Mouse (Mus musculus) macrophage (primary cell): ENCODE results near the gene Usp17lb. TPM values are rescaled to one million over a fixed set of nuclear protein-coding genes. Genes with fewer than 3 reads are reported as not detected.
"Not testable (repeated sequence)": the region's sequence is repeated elsewhere in the genome, so short reads cannot be mapped to it uniquely, and the experiment has no call there.

Experiments used
- H3K27ac ChIP-seq: fragments of 350-480 bp; formaldehyde crosslinking; 2 replicates; pipeline ENCODE4 v1.9.0; 2021
- H3K36me3 ChIP-seq: fragments of 350-480 bp; formaldehyde crosslinking; 2 replicates; pipeline ENCODE4 v1.9.0; 2021; ENCODE audit errors: inconsistent target
- H3K4me3 ChIP-seq: fragments of 350-480 bp; formaldehyde crosslinking; 2 replicates; pipeline ENCODE4 v1.9.0; 2021; ENCODE audit errors: inconsistent target
- H3K79me2 ChIP-seq: fragments of 350-480 bp; formaldehyde crosslinking; 2 replicates; pipeline ENCODE4 v1.9.0; 2021; ENCODE audit errors: inconsistent target
- WGBS: methylation state at CpG from one replicate; pipeline ENCODE4 v1.1.7; 2026; ENCODE audit warnings: inconsistent platforms; ENCODE audit not compliant: missing documents; 5-methylcytosine and 5-hydroxymethylcytosine counted together
- polyA plus RNA-seq: library from polyadenylated mRNA; stranded (reverse); fragments of 250-400 nt; gene quantifications from 3 replicates; pipeline ENCODE4 v1.2.4, GENCODE M21; 2018; ENCODE audit warnings: inconsistent platforms
- total RNA-seq, 78 experiments: library from RNA; depleted of rRNA; stranded (reverse); fragments of 250-400 nt; gene quantifications; 1 replicate in 9 of 78; 2 replicates in 24 of 78; 3 replicates in 43 of 78; 4 replicates in 2 of 78; pipeline ENCODE4 v1.2.4; 2018; ENCODE audit warnings: inconsistent platforms in 56 of 78

The Usp17lb gene
- not detected for total RNA-seq (2018; cell fraction: chromatin; rRNA removed)
- not detected for total RNA-seq (2018; cell fraction: cytosol; rRNA removed)
- not detected for total RNA-seq (2018; cell fraction: nucleus; rRNA removed)
- polyA plus RNA-seq, result not detected in 3 replicates

GRCm38 (mm10) chr7:104842503-104842902, at the start of gene Usp17lb:
Gene Usp17lb, minus strand, starts transcription at chr7:104842603.
- H3K27ac ChIP-seq, result no peak within 1 kb of the TSS
- 78% methylated on average over 1 of the region's 1 CpGs for WGBS
- no peaks in the 10 kb centered on the region for H3K79me2 ChIP-seq
- no peaks in the 10 kb centered on the region for H3K36me3 ChIP-seq
- H3K4me3 ChIP-seq, result no peak within 1 kb of the TSS

- Histone ChIP-seq H3K79me2 (no peaks in the 10 kb centered on the region), H3K36me3 (no peaks in the 10 kb centered on the region), H3K27ac (no peak within 1 kb of the TSS), H3K4me3 (no peak within 1 kb of the TSS)
- WGBS, result 25% methylated on average over 1 of the region's 1 CpGs
Measured at GRCm38 (mm10) chr7:104877731-104878130, 35.3 kb upstream of the Usp17lb start, which contains the start of gene Olfr665. Gene Olfr665, plus strand, starts transcription at chr7:104878031.

- Histone ChIP-seq H3K36me3 (no peaks in the 10 kb centered on the region), H3K4me3 (no peak overlapping the region), H3K79me2 (no peaks in the 10 kb centered on the region), H3K27ac (no peak overlapping the region)
- WGBS, result 87% methylated on average over 3 of the region's 3 CpGs
Measured at GRCm38 (mm10) chr7:104861381-104861780, 19.0 kb upstream of the Usp17lb start.

GRCm38 (mm10) chr7:104857683-104858082, 15.3 kb upstream of the Usp17lb start:
- Histone ChIP-seq H3K4me3 (no peak overlapping the region), H3K79me2 (no peaks in the 10 kb centered on the region), H3K27ac (no peak overlapping the region), H3K36me3 (no peaks in the 10 kb centered on the region)
- WGBS, result 45% methylated on average over 1 of the region's 1 CpGs

GRCm38 (mm10) chr7:104856709-104857108, 14.3 kb upstream of the Usp17lb start, which contains the start of gene Usp17la:
Gene Usp17la, plus strand, starts transcription at chr7:104857009.
- WGBS, result 82% methylated on average over 2 of the region's 2 CpGs
- not testable (repeated sequence) for H3K4me3 ChIP-seq, H3K36me3 ChIP-seq

GRCm38 (mm10) chr7:104855248-104855750, 12.9 kb upstream of the Usp17lb start:
- no peaks in the 10 kb centered on the region for H3K79me2 ChIP-seq
- no peak overlapping the region for H3K4me3 ChIP-seq
- H3K36me3 ChIP-seq, result no peaks in the 10 kb centered on the region
- no peak overlapping the region for H3K27ac ChIP-seq
- 73% methylated on average over 3 of the region's 3 CpGs for WGBS

More at GRCm38 (mm10) chr7:104856709-104857108, 14.3 kb upstream of the Usp17lb start, which contains the start of gene Usp17la:
- not testable (repeated sequence) for H3K79me2 ChIP-seq, H3K27ac ChIP-seq

GRCm38 (mm10) chr7:104851546-104851945, 9.1 kb upstream of the Usp17lb start:
- 85% methylated on average over 2 of the region's 2 CpGs for WGBS

GRCm38 (mm10) chr7:104843731-104844287, 1.4 kb upstream of the Usp17lb start:
- Histone ChIP-seq H3K4me3 (no peak overlapping the region), H3K79me2 (no peaks in the 10 kb centered on the region), H3K27ac (no peak overlapping the region), H3K36me3 (no peaks in the 10 kb centered on the region)
- WGBS, result 92% methylated on average over 1 of the region's 1 CpGs

More at GRCm38 (mm10) chr7:104851546-104851945, 9.1 kb upstream of the Usp17lb start:
- not testable (repeated sequence) for H3K27ac ChIP-seq, H3K36me3 ChIP-seq, H3K4me3 ChIP-seq, H3K79me2 ChIP-seq

GRCm38 (mm10) chr7:104810335-104810734, 32.1 kb downstream of the Usp17lb start:
- WGBS, result 84% methylated on average over 8 of the region's 8 CpGs
- not testable (repeated sequence) for H3K79me2 ChIP-seq, H3K4me3 ChIP-seq, H3K36me3 ChIP-seq, H3K27ac ChIP-seq

- WGBS, result 80% methylated on average over 1 of the region's 1 CpGs
- no peak overlapping the region for H3K4me3 ChIP-seq
- no peaks in the 10 kb centered on the region for H3K36me3 ChIP-seq
- no peaks in the 10 kb centered on the region for H3K79me2 ChIP-seq
- no peak overlapping the region for H3K27ac ChIP-seq
Measured at GRCm38 (mm10) chr7:104790796-104791195, 51.6 kb downstream of the Usp17lb start.

Other genes with a start within 250 kb of the Usp17lb start
- not detected in 3 replicates for gene Olfr655, start 240.8 kb downstream of the Usp17lb start, polyA plus RNA-seq
- gene Olfr656, start 228.6 kb downstream of the Usp17lb start, polyA plus RNA-seq, result not detected in 3 replicates
- not detected in 3 replicates for gene Olfr657, start 217.8 kb downstream of the Usp17lb start, polyA plus RNA-seq
- 0.07 TPM in 1 of 3 replicates, not detected in the others for gene Olfr658, start 195.3 kb downstream of the Usp17lb start, polyA plus RNA-seq
- gene Olfr659, start 175.8 kb downstream of the Usp17lb start, polyA plus RNA-seq, result not detected in 3 replicates
- not detected in 3 replicates for gene Olfr661, start 156.1 kb downstream of the Usp17lb start, polyA plus RNA-seq
- gene Usp17le, start 65.1 kb downstream of the Usp17lb start, polyA plus RNA-seq, result not detected in 3 replicates
- not detected in 3 replicates for gene Usp17la, start 14.4 kb upstream of the Usp17lb start, polyA plus RNA-seq
- gene Olfr665, start 35.4 kb upstream of the Usp17lb start, polyA plus RNA-seq, result not detected in 3 replicates
- not detected in 3 replicates for gene Olfr666, start 53.3 kb upstream of the Usp17lb start, polyA plus RNA-seq
- not detected in 3 replicates for gene Olfr667, start 78.9 kb upstream of the Usp17lb start, polyA plus RNA-seq
- gene Olfr668, start 85.5 kb upstream of the Usp17lb start, polyA plus RNA-seq, result not detected in 3 replicates
- not detected in 3 replicates for gene Olfr669, start 91.6 kb upstream of the Usp17lb start, polyA plus RNA-seq
- gene Olfr670, start 120.0 kb upstream of the Usp17lb start, polyA plus RNA-seq, result not detected in 3 replicates
- not detected in 3 replicates for gene Olfr671, start 136.5 kb upstream of the Usp17lb start, polyA plus RNA-seq
- not detected in 3 replicates for gene Olfr672, start 159.4 kb upstream of the Usp17lb start, polyA plus RNA-seq
- gene Olfr675, start 185.9 kb upstream of the Usp17lb start, polyA plus RNA-seq, result not detected in 3 replicates
- gene Olfr676, start 190.1 kb upstream of the Usp17lb start, polyA plus RNA-seq, result not detected in 3 replicates
- not detected in 3 replicates for gene Olfr677, start 208.8 kb upstream of the Usp17lb start, polyA plus RNA-seq
- gene Olfr678, start 221.9 kb upstream of the Usp17lb start, polyA plus RNA-seq, result not detected in 3 replicates
- not detected in 3 replicates for gene Olfr679, start 238.6 kb upstream of the Usp17lb start, polyA plus RNA-seq